Comparison of ENCODE assay signal across 7 mouse cellular contexts in the genomic region with DNA sequence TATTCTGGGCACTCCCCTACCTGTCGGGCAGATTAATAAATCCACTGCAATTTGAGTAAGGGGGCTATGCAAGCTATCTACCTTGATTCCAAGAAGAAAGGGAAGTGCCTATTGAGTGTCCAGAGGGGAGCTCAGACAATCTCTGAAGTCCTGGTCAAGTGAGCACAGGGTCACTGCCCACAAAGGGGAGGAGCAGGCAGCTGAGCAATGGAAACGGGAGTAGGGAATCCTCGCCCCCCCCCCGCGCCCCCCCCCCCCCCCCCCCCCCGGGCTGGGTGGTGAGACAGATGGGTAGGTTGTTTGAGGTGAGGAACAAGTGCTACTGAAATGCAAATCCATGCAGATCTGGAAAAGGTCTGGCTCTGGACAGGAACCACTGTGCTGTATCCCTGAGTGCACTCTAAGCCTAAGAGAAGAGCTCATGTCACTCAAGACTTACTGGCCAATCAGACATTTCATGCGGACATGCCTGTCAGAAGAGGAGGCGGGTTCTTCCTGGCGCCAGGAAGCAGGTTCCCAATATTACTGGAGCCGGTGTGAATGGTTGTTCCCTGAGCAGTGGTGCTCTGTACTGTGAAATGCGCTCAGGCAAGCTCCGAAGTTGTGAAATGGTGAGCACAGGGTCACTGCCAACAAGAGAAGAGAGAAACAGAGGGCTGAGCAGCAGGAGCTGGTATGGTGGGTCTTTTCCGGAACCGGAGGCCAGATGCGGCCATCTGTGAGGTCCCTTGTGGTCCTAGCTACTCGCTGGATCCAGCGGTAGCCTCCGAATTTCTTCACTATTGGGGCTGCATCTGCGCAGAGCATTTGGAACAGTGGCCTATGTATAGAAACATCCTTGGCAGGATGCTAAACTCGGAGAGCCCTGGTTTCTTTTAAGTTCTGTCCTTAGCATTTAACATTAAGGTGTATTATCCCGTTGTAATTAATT. TPM values are rescaled to one million over a fixed set of nuclear protein-coding genes. Genes with fewer than 3 reads are reported as not detected.
DNase-seq lines count a peak whose midpoint lies in the region; ATAC-seq and TF ChIP-seq lines count a peak whose summit lies in the region.

No protein-coding gene starts in this region.

- H3K9me3 ChIP-seq in embryonic facial prominence, embryonic 13.5 days = peaks cover under 1% of the 10 kb centered on the region; the same call in 1 of the 2 replicates
- H3K9me3 ChIP-seq in hindbrain, postnatal 0 days (ENCODE audit: low read length) = peaks cover 15% of the 10 kb centered on the region; the same call in 1 of the 2 replicates
- peaks cover 8% of the 10 kb centered on the region for H3K9me3 ChIP-seq in limb, embryonic 12.5 days
- peaks cover 3% of the 10 kb centered on the region; the same call in 1 of the 2 replicates for H3K9me3 ChIP-seq in neural tube, embryonic 11.5 days (ENCODE audit: control insufficient read depth, low read length)

- peak overlapping the region; percentile 41 for H3K4me2 ChIP-seq in embryonic facial prominence, embryonic 13.5 days
- no peak overlapping the region for H3K4me2 ChIP-seq in hindbrain, postnatal 0 days (ENCODE audit: low read depth, low read length)
- peak overlapping the region; percentile 42 for H3K4me2 ChIP-seq in limb, embryonic 12.5 days
- H3K4me2 ChIP-seq in neural tube, embryonic 11.5 days (ENCODE audit: low read depth) = peak overlapping the region; percentile 26; the same call in 1 of the 2 replicates

- DNase-seq in ES-CJ7 (ENCODE audit: low read depth, low spot score) (peak; percentile 81), WW6 (ENCODE audit: low read depth, low spot score) (peak; percentile 57)
- peak; percentile 30 for DNase-seq in hindbrain, postnatal 0 days (ENCODE audit: low spot score)
- peak; percentile 35 for DNase-seq in neural tube, embryonic 11.5 days (ENCODE audit: low spot score)
- no peak for DNase-seq in spleen, adult 12 weeks (ENCODE audit: low spot score)

- H3K36me3 ChIP-seq in embryonic facial prominence, embryonic 13.5 days = no peaks in the 10 kb centered on the region
- H3K36me3 ChIP-seq in hindbrain, postnatal 0 days (ENCODE audit: insufficient read depth, low read length) = no peaks in the 10 kb centered on the region
- no peaks in the 10 kb centered on the region for H3K36me3 ChIP-seq in limb, embryonic 12.5 days
- no peaks in the 10 kb centered on the region for H3K36me3 ChIP-seq in neural tube, embryonic 11.5 days (ENCODE audit: control insufficient read depth, insufficient read depth, low read length)

- no peak overlapping the region for H3K9ac ChIP-seq in embryonic facial prominence, embryonic 13.5 days
- no peak overlapping the region for H3K9ac ChIP-seq in hindbrain, postnatal 0 days (replicated peaks; ENCODE audit: low read length)
- H3K9ac ChIP-seq in limb, embryonic 12.5 days (replicated peaks) = no peak overlapping the region
- H3K9ac ChIP-seq in neural tube, embryonic 11.5 days (ENCODE audit: low read length) = no peak overlapping the region

- H3K4me3 ChIP-seq in embryonic facial prominence, embryonic 13.5 days = peak overlapping the region; percentile 24
- H3K4me3 ChIP-seq in hindbrain, postnatal 0 days (ENCODE audit: low read length) = no peak overlapping the region
- H3K4me3 ChIP-seq in limb, embryonic 12.5 days (replicated peaks) = peak overlapping the region; percentile 34
- H3K4me3 ChIP-seq in neural tube, embryonic 11.5 days (ENCODE audit: low read depth, low read length) = peak overlapping the region; percentile 22

- ATAC-seq in embryonic facial prominence, embryonic 13.5 days (ENCODE audit: insufficient number of reproducible peaks, insufficient read depth, low FRiP score, low TSS enrichment, low read depth) = no peak
- peak; percentile 59; the same call in 1 of the 2 replicates for ATAC-seq in hindbrain, postnatal 0 days
- ATAC-seq in limb, embryonic 12.5 days (ENCODE audit: insufficient number of reproducible peaks, insufficient read depth, low FRiP score, low TSS enrichment, low read depth) = peak; percentile 80; the same call in 1 of the 2 replicates
- peak; percentile 61; the same call in 1 of the 2 replicates for ATAC-seq in neural tube, embryonic 11.5 days (ENCODE audit: insufficient read depth, low FRiP score, low TSS enrichment)

- 19% methylated on average over 20 of the region's 21 CpGs for whole genome bisulfite sequencing in embryonic facial prominence, embryonic 13.5 days
- 33% methylated on average over 18 of the region's 21 CpGs for WGBS in hindbrain, postnatal 0 days
- WGBS in limb, embryonic 12.5 days = 24% methylated on average over 17 of the region's 21 CpGs
- WGBS in neural tube, embryonic 11.5 days = 22% methylated on average over 21 of the region's 21 CpGs

- TF ChIP-seq CTCF in hindbrain, postnatal 0 days (IDR thresholded peaks at IDR 0.05; ENCODE audit: low read depth) = no peak

- no peak overlapping the region for H3K27ac ChIP-seq in embryonic facial prominence, embryonic 13.5 days
- H3K27ac ChIP-seq in hindbrain, postnatal 0 days = no peak overlapping the region
- H3K27ac ChIP-seq in limb, embryonic 12.5 days = no peak overlapping the region
- H3K27ac ChIP-seq in neural tube, embryonic 11.5 days (ENCODE audit: low read depth, low read length) = no peak overlapping the region

- no peaks in the 10 kb centered on the region for H3K27me3 ChIP-seq in embryonic facial prominence, embryonic 13.5 days
- no peaks in the 10 kb centered on the region for H3K27me3 ChIP-seq in hindbrain, postnatal 0 days (ENCODE audit: insufficient read depth, low read length)
- no peaks in the 10 kb centered on the region for H3K27me3 ChIP-seq in limb, embryonic 12.5 days
- H3K27me3 ChIP-seq in neural tube, embryonic 11.5 days (ENCODE audit: control insufficient read depth, insufficient read depth, low read length) = no peaks in the 10 kb centered on the region

- H3K4me1 ChIP-seq in embryonic facial prominence, embryonic 13.5 days = no peaks in the 10 kb centered on the region
- H3K4me1 ChIP-seq in hindbrain, postnatal 0 days (ENCODE audit: insufficient read depth, low read length) = no peaks in the 10 kb centered on the region
- H3K4me1 ChIP-seq in limb, embryonic 12.5 days (replicated peaks) = no peaks in the 10 kb centered on the region
- H3K4me1 ChIP-seq in neural tube, embryonic 11.5 days (ENCODE audit: control insufficient read depth, insufficient read depth, low read length) = no peaks in the 10 kb centered on the region

RNA-seq across cellular contexts. Expression of a gene that starts 47.4 kb away (rescaled TPM):
- polyA plus RNA-seq in embryonic facial prominence, embryonic 13.5 days (2015; fragmentation: Nextera tagmentation; extraction: Ambion mirVana) = not detected in 2 replicates
- not detected in 2 replicates for total RNA-seq in hindbrain, postnatal 0 days (2014; rRNA removed)
- not detected in 2 replicates for polyA plus RNA-seq in hindbrain, postnatal 0 days (2015; fragmentation: Nextera tagmentation; extraction: Ambion mirVana)
- not detected in 2 replicates for polyA plus RNA-seq in limb, embryonic 12.5 days (2016; fragmentation: Nextera tagmentation; extraction: Ambion mirVana)
- not detected in 2 replicates for polyA plus RNA-seq in neural tube, embryonic 11.5 days (2014; fragmentation: Nextera tagmentation; extraction: Ambion mirVana)
